Mouse (Mus musculus): ENCODE data around the gene Ccdc14.

DNA sequence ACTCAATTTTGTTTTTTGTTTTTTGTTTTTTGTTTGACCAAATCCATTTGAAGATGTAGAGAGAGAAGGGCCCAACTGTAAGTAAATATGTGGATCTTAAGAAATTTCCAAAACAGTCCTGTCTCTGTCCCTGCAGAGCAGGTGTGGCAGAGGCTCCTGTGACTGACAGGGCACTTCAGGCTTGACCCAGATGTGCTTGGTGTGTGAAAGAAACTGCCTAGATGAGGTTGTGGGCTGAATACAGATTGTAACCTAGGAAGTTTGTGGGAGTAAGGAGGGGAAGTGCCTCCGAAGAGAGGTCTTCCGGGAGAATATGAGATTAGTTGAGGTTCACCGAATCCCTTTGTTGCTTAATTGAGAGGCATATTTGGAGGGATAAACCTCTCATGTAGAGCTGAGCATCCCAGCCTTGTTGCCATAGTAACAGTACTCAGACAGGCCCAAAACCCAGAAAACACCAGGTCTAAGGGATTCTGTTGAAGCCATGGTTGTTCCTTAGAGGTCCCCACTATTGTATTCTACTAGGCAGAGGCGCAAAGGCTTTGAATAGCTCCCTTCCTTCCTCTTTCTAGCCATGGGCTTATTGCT is 82.1 kb downstream of the Ccdc14 start:
- TF ChIP-seq CTCF (IDR thresholded peaks at IDR 0.05; ENCODE audit: extremely low read depth, insufficient read depth, insufficient read length, insufficient replicate concordance) (no peak), POLR2A (IDR thresholded peaks at IDR 0.05; ENCODE audit: low read depth, low read length) (no peak)

All from spleen, adult 2 months (tissue).